Mouse (Mus musculus) embryonic facial prominence, embryonic 15.5 days (tissue): ENCODE data around the gene Atf6b. TPM values are rescaled to one million over a fixed set of nuclear protein-coding genes. Genes with fewer than 3 reads are reported as not detected.
A peak's percentile ranks its signal among the peaks of the same experiment; 100 is the strongest.

Source experiments
- ATAC-seq: fragments of 200-750 bp; cut with Nextera tagmentation; 2 replicates; pipeline ENCODE4 v1.8.0; 2017; ENCODE audit warnings: low read depth, moderate TSS enrichment; ENCODE audit not compliant: insufficient number of reproducible peaks, low FRiP score, low TSS enrichment
- H3K27ac ChIP-seq: fragments of 300-500 bp; sonication (generic); replicated peaks from 2 replicates; pipeline ENCODE4 v1.5.1; 2015; ENCODE audit warnings: mild to moderate bottlenecking, inconsistent platforms
- H3K27me3 ChIP-seq: fragments of 300-500 bp; sonication (generic); 2 replicates; pipeline ENCODE4 v1.6.1; 2015; ENCODE audit warnings: inconsistent platforms
- H3K36me3 ChIP-seq: fragments of 300-500 bp; sonication (generic); 2 replicates; pipeline ENCODE4 v1.6.1; 2015; ENCODE audit warnings: mild to moderate bottlenecking, inconsistent platforms
- H3K4me1 ChIP-seq: fragments of 300-500 bp; sonication (generic); 2 replicates; pipeline ENCODE4 v1.6.1; 2015; ENCODE audit warnings: inconsistent platforms
- H3K4me2 ChIP-seq: fragments of 300-500 bp; sonication (generic); replicated peaks from 2 replicates; pipeline ENCODE4 v1.6.1; 2015; ENCODE audit warnings: mild to moderate bottlenecking, inconsistent platforms
- H3K4me3 ChIP-seq: fragments of 300-500 bp; sonication (generic); replicated peaks from 2 replicates; pipeline ENCODE4 v1.5.1; 2015; ENCODE audit warnings: mild to moderate bottlenecking, inconsistent platforms
- H3K9ac ChIP-seq: fragments of 300-500 bp; sonication (generic); 2 replicates; pipeline ENCODE4 v1.6.1; 2015; ENCODE audit warnings: inconsistent platforms
- H3K9me3 ChIP-seq: fragments of 300-500 bp; sonication (generic); replicated peaks from 2 replicates; pipeline ENCODE4 v1.6.1; 2016; ENCODE audit warnings: inconsistent platforms
- WGBS: fragments of 180-500 bp; shearing (Covaris S2); methylation state at CpG from one replicate; pipeline ENCODE4 v1.1.7; 2015; 5-methylcytosine and 5-hydroxymethylcytosine counted together
- polyA plus RNA-seq: library from polyadenylated mRNA; unstranded; fragments of >200 nt; fragmentation: Nextera tagmentation; extraction: Ambion mirVana; gene quantifications from 2 replicates; pipeline ENCODE4 v1.2.1, GENCODE M21; 2015

Atf6b gene
- 88.8 and 94.7 TPM in 2 replicates for polyA plus RNA-seq

DNA sequence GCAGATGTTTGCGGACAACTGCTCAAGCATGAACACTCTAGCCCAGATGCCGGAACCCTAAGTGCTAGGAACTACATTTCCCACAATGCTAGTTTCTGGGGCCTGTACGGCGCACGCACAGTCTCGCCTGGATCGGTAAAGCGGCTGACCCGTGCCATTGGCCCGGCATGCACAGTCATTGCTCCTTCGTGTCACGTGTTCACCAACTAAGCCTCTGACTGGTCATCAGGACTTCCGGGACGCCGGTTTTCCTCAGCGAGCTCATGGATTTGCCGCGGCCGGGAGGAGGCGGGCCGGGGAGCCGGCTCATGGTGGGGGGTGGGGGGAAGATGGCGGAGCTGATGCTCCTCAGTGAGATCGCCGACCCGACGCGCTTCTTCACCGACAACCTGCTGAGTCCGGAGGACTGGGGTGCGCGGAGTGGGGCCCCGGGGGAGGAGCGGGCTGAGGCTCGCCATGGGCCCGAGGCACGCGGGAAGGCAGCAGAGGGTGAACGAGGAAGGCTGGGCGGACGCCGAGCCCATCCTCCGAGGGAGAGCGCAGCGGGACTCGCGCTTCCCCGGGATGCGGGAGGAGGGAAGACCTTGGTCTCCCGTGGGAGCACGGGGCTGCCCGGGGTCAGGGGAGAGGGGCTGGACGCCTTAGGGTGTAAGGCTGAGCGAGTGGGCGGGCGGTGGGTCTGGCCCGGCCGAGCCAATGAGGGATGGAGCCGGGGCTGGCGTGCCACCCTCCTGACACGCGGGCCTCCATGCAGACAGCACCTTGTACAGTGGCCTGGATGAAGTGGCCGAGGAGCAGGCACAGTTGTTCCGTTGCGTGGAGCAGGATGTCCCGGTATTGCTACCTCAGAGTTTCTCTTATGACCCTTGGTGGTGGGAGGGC is at the start of gene Atf6b:
TSS of gene Atf6b (plus strand) at position 241 of the 882 bp plus-strand sequence.
- peaks cover 37% of the 10 kb centered on the region for H3K36me3 ChIP-seq
- peak within 1 kb of the TSS; percentile 95 for H3K9ac ChIP-seq
- H3K4me1 ChIP-seq: peaks cover 33% of the 10 kb centered on the region
- peak within 1 kb of the TSS; percentile 99 for H3K4me3 ChIP-seq
- no peaks in the 10 kb centered on the region for H3K9me3 ChIP-seq
- under 1% methylated on average over 66 of the region's 66 CpGs for WGBS
- peak; percentile 96 for ATAC-seq
- H3K27ac ChIP-seq: peak within 1 kb of the TSS; percentile 60
- H3K27me3 ChIP-seq: no peaks in the 10 kb centered on the region
- peak within 1 kb of the TSS; percentile 84 for H3K4me2 ChIP-seq

DNA sequence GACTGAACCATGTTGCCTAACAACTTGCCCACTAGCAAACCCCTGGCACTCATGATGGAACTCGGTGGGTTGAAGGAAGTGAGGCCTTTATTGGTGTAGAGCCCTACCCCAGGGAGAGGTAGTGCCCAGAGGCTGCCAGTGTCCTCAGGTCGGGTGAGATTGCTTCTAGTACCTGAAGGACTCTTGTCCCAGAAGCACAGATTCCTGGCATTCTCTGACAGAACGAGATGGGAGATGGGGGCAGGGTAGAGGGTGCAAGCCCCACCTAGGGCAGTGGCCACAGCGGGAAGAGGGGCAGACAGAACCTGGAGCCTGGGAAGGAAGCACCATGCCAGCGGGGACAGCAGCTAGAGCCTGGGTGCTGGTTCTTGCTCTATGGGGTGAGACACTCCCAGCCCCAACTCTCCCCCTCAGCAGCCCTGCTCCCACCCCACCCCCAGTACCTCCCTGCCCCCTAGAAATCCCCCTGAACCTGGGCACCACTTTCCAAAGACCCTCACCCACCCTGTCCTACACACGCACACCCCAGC is 49.3 kb upstream of the Atf6b start, which contains the start of gene Ager:
TSS of gene Ager (plus strand) at position 297 of the 530 bp plus-strand sequence.
- Histone ChIP-seq H3K9ac (no peak within 1 kb of the TSS), H3K4me3 (no peak within 1 kb of the TSS), H3K4me1 (peaks cover 62% of the 10 kb centered on the region), H3K27ac (0 out of 2 replicates have a peak within 1 kb of the TSS, but pooled peaks have one; percentile 17), H3K4me2 (no peak within 1 kb of the TSS), H3K36me3 (peaks cover 40% of the 10 kb centered on the region), H3K9me3 (no peaks in the 10 kb centered on the region), H3K27me3 (no peaks in the 10 kb centered on the region)
- WGBS: 14% methylated on average over 6 of the region's 6 CpGs
- no peak for ATAC-seq

DNA sequence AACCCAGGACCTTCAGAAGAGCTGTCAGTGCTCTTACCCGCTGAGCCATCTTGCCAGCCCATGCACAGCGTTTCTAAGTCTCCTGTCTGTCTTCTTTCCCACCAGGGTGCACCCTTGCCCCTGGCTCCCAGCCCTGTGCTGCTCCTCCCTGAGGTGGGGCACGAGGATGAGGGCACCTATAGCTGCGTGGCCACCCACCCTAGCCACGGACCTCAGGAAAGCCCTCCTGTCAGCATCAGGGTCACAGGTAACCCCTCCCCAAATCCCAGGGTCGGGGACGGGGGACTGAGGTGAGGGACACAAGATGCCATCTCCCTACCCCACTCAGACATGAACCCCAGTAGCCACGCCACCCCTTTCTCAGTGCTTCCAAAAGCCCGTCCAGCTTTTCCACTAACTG is 47.1 kb upstream of the Atf6b start:
- ATAC-seq: no peak
- Histone ChIP-seq H3K9ac (no peak overlapping the region), H3K4me1 (peaks cover 52% of the 10 kb centered on the region), H3K27me3 (no peaks in the 10 kb centered on the region), H3K4me3 (no peak overlapping the region), H3K27ac (no peak overlapping the region), H3K9me3 (no peaks in the 10 kb centered on the region), H3K4me2 (no peak overlapping the region), H3K36me3 (peaks cover 34% of the 10 kb centered on the region)
- 78% methylated on average over 9 of the region's 9 CpGs for WGBS

DNA sequence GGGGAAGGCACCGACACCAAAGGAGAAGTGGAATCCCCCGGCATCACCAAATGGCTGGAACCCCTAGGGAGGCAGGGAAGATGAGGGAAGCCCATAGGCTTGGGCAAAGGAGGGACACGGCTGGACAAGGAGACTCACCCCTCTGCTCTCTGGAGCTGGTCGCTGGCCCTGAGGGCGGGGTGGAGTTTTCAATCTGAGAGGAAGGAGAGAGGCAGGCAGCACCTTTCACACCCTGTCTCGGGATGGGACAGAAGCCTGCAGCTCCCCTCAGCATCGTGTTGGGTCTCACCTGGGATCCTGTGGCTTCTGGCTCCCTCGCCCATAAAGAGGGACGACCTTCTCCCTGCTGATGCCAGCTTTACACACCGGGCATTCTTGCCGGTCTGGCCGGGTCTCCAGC is 45.1 kb upstream of the Atf6b start:
- Histone ChIP-seq H3K4me1 (peaks cover 48% of the 10 kb centered on the region), H3K4me3 (no peak overlapping the region; the same call in 1 of the 2 replicates), H3K27me3 (no peaks in the 10 kb centered on the region), H3K9ac (peak overlapping the region; percentile 6; the same call in 1 of the 2 replicates), H3K4me2 (peak overlapping the region; percentile 86; the same call in 1 of the 2 replicates), H3K36me3 (peaks cover 20% of the 10 kb centered on the region), H3K27ac (no peak overlapping the region), H3K9me3 (no peaks in the 10 kb centered on the region)
- 84% methylated on average over 12 of the region's 12 CpGs for WGBS
- ATAC-seq: no peak

DNA sequence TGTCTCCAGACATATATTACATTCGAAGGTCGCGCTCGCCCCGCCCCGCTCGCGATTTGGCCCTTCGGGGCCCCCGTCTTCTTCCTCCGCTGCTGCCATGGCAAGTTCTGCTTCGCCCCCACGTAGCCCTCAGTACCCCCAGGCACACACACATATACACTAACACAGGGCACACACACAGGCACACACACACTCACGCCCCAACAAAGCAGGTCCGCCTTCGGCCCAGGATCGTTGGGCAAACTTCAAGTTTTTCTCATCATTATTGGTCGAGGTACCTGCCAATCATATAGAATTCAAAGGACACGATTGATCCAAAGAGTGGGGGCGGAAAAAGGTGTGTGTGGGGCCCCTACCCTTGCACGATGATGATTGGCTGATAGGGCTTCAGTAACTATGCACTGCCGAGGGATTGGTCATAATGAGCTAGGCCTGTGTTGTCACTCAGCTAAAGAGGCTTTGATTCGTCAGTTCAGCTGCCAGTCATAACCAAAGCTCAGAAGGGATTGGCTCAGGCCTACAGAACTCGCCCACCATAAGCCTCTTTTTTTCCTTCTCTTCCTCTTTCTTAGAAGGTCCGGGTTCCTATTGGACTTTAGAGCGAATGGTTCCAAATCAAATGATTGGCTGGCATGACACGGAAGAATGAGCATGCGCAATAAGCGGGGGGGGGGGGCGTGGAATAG is 43.4 kb upstream of the Atf6b start, which contains the start of gene Rnf5:
TSS of gene Rnf5 (minus strand) at position 316 of the 686 bp plus-strand sequence.
- Histone ChIP-seq H3K4me2 (peak within 1 kb of the TSS; percentile 86), H3K9me3 (no peaks in the 10 kb centered on the region), H3K27me3 (no peaks in the 10 kb centered on the region), H3K27ac (peak within 1 kb of the TSS; percentile 88), H3K9ac (peak within 1 kb of the TSS; percentile 66), H3K36me3 (peaks cover 20% of the 10 kb centered on the region), H3K4me3 (peak within 1 kb of the TSS; percentile 79), H3K4me1 (peaks cover 48% of the 10 kb centered on the region)
- peak; percentile 96 for ATAC-seq
- 0% methylated on average over 30 of the region's 30 CpGs for WGBS

DNA sequence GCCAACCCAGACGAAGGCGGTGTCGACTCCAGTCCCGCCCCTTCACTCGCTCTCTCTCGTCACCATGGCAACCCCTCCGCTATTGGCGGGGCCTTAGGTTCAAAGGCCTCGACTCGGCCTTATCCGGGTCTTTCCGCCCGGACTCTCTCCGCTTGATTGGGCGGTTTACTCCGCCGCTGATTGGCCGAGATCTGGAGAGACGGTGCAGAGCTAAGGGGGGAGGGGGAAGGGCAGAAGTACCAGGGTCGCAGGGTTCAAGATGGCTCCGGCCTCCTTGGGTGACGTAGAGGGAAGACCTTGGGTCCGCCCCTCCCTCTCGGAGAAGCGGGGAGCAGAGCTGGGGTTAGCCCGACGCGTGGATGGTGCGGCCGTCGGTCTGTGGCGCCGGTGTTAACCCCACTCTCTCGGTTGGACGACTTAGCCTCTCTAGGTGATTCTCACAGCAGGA is 42.9 kb upstream of the Atf6b start, which contains the start of gene Agpat1:
TSS of gene Agpat1 (plus strand) at position 202 of the 448 bp plus-strand sequence.
- peak; percentile 90 for ATAC-seq
- Histone ChIP-seq H3K9ac (peak within 1 kb of the TSS; percentile 85), H3K4me3 (peak within 1 kb of the TSS; percentile 79), H3K36me3 (peaks cover 20% of the 10 kb centered on the region), H3K4me2 (peak within 1 kb of the TSS; percentile 86), H3K4me1 (peaks cover 47% of the 10 kb centered on the region), H3K27me3 (no peaks in the 10 kb centered on the region), H3K27ac (peak within 1 kb of the TSS; percentile 88), H3K9me3 (no peaks in the 10 kb centered on the region)
- under 1% methylated on average over 35 of the region's 35 CpGs for whole genome bisulfite sequencing

DNA sequence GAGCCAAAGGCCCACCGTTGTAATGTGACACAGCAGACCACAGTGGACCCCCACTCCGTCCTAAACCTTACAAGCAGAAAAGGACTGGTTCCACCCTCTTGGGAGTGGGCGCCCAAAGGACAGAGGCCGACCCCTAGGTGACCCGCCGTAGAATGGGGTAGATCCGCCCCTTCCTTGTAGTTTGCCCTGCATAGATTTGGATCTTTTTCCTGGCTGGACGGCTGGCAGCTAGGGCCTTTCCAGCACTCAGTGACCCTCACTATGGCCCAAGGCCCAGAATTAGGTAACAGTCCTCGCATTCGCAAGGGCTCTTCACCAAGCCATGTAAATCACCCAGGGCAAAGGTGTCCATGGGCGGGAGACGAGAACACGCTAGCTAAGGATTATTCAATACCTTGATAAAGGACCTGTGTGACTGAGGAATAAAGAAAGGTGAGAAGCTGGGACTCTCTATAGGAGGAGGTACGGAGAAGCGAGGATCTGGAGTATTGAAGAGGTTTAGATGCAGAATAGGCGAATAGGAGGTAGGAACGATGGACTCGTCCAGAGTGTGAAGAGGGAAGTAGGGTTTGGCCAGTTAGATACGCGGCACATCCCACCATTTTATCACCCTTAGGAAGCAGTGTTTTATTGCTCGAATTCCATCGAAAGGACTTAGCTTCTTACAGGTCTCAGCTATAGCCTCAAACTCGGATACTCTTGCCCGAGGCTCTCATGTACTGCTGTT is 42.3 kb upstream of the Atf6b start:
- H3K4me1 ChIP-seq: peaks cover 44% of the 10 kb centered on the region
- peaks cover 20% of the 10 kb centered on the region for H3K36me3 ChIP-seq
- peak overlapping the region; percentile 84 for H3K27ac ChIP-seq
- H3K27me3 ChIP-seq: no peaks in the 10 kb centered on the region
- no peak for ATAC-seq
- 18% methylated on average over 24 of the region's 24 CpGs for WGBS
- H3K9me3 ChIP-seq: no peaks in the 10 kb centered on the region
- peak overlapping the region; percentile 85 for H3K9ac ChIP-seq
- peak overlapping the region; percentile 79 for H3K4me3 ChIP-seq
- peak overlapping the region; percentile 76 for H3K4me2 ChIP-seq

DNA sequence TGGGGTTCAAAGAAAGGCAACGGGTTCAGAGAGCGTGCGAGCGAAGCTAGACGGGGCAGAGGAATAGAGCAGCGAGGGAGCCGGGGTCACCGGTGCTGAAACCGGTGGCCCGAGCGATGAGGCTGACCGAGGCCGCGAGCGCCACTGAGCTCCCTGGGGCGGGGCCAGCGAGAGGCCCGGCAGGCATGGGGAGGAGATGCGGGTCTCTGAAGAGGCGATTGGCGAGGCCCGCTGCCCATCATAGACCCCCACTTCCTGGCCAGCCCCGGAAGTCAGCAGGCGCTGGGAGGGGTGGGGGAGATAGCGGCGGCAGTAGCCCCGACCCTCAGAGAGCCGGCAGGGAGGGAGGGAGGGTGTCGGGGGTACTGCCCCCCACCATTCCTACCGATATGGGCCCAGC is 41.3 kb upstream of the Atf6b start:
- peak; percentile 52 for ATAC-seq
- Histone ChIP-seq H3K4me3 (peak overlapping the region; percentile 79), H3K4me1 (peaks cover 44% of the 10 kb centered on the region), H3K36me3 (peaks cover 17% of the 10 kb centered on the region), H3K27me3 (no peaks in the 10 kb centered on the region), H3K9me3 (no peaks in the 10 kb centered on the region), H3K27ac (peak overlapping the region; percentile 86), H3K4me2 (peak overlapping the region; percentile 76), H3K9ac (peak overlapping the region; percentile 85)
- WGBS: under 1% methylated on average over 30 of the region's 30 CpGs

DNA sequence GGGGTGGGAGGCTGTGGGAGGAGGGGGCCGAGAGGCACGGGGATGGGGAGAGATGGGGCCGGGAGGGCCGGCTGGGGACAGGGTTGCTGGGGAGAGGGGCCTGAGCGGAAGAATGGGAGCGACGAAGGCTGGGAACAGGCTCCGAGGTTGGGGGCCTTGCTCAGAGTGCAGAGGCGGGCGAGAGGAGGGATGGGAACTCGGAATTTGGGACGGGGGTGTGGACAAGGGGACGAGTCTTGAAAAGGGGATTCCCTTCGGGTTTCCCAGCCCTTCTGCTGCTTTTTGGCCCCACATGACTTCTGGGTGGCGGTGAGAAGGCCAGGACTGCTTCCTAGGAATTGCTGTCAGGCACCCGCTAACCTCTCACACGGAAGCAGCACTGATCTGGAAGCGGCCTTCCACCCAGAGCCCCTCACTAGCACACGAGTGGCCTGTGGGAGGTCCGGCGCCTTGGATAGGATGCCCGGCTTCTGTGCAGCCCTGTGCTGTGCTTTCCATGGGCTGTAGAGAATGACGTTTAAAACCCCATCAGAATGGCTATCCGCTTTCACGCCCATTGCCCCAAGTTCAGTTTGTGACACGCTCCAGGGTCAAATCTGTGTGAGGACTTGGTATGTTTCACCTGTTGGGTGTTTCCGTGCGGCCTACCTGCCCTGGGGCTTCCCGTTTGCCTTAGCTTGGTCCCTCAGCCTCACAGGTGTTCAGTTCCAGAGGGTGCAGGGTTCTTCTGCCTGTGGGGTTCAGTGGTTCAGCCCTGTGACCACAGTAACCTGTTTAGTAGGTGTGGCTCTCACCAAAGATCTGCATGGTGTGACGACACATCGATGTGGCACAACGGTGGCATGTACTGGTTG is 40.5 kb upstream of the Atf6b start:
- H3K4me3 ChIP-seq: peak overlapping the region; percentile 79
- H3K4me2 ChIP-seq: peak overlapping the region; percentile 76
- H3K36me3 ChIP-seq: peaks cover 19% of the 10 kb centered on the region
- H3K4me1 ChIP-seq: peaks cover 44% of the 10 kb centered on the region
- no peaks in the 10 kb centered on the region for H3K27me3 ChIP-seq
- ATAC-seq: no peak
- no peaks in the 10 kb centered on the region for H3K9me3 ChIP-seq
- peak overlapping the region; percentile 85 for H3K9ac ChIP-seq
- H3K27ac ChIP-seq: peak overlapping the region; percentile 86
- WGBS: 12% methylated on average over 32 of the region's 32 CpGs

DNA sequence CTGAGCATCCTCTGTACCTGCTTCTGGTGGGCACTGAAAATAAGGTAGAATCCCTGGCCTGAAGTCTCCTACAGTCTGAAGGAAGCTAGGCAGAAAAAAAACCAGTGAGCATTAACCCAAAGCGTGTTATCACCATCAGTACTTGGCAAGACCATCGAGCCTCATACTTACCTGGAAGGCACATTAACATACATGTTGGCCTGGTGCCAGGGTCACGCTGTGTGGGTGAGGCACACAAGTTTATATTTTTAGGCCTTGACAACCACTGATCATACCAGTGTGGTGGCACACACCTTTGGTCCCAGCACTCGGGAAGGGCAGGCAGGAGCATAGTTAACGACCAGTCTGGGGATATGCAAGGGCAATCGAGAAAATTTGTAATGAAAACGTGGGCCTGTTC is 38.9 kb upstream of the Atf6b start:
- no peak overlapping the region for H3K4me2 ChIP-seq
- peaks cover 33% of the 10 kb centered on the region for H3K4me1 ChIP-seq
- WGBS: 76% methylated on average over 7 of the region's 7 CpGs
- H3K4me3 ChIP-seq: no peak overlapping the region
- H3K27ac ChIP-seq: no peak overlapping the region
- peaks cover 30% of the 10 kb centered on the region for H3K36me3 ChIP-seq
- no peaks in the 10 kb centered on the region for H3K27me3 ChIP-seq
- no peak overlapping the region for H3K9ac ChIP-seq
- no peaks in the 10 kb centered on the region for H3K9me3 ChIP-seq
- ATAC-seq: no peak
